Mouse (Mus musculus): ENCODE results near the gene F8. TPM values are rescaled to one million over a fixed set of nuclear protein-coding genes. Genes with fewer than 3 reads are reported as not detected.
"Not testable (repeated sequence)": the region's sequence is repeated elsewhere in the genome, so short reads cannot be mapped to it uniquely, and the experiment has no call there.

The F8 gene
- 1.8 TPM in 2 replicates for polyA plus RNA-seq (2015; fragmentation: Nextera tagmentation; extraction: Ambion mirVana)

GRCm38 (mm10) chrX:75382195-75382771, at the start of gene F8, which contains the start of gene Fundc2:
Gene F8 (minus strand): TSS chrX:75382615.
Gene Fundc2 (plus strand): TSS chrX:75382399.
- peak; percentile 83 for DNase-seq (ENCODE audit: low spot score)

DNA sequence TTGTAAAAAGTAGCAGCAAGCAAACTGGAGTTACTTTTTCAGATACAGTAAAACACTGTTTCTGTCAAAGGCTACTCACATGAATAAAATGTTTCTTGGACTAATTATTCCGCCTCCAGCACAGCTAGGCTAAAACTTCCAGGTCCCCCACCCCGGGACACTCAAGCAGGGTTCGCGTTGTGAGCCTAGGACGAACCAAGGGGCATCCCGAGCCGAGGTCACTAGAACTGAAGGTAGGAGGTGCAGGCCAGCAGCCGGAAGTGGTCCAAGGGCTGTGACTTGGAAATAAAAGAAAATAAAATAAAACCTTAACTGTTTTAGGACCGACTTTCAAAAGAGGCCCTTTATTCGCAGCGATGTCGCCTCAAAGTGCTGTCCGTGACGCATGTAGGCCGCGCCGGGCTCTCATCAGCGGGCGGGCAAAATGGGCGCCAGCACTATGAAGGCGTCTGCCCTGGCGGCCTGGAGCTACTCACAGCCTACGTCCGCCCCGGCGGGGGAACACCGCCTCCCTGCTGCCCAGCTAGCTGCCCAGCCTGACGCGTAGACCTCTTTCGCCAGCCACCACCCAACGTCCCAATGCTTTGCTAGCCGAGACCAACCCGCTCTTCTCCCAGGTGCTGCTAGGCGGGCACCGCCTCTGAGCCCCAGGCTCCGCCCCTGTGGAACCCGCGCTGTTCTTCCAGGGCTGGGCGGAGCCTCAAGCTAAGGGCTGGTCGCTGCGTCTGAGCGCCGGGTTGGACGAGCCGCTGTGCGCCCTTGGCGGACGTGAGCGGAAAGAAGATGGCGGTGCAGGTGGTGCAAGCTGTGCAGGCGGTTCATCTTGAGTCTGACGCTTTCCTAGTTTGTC, 33.7 kb upstream of the F8 start, which contains the start of the genes Cmc4, Mtcp1 and Brcc3:
Gene Cmc4 (minus strand): TSS at position 649 of the 850 bp plus-strand sequence.
Gene Mtcp1 (minus strand): TSS at position 653 of the 850 bp plus-strand sequence.
Gene Brcc3 (plus strand): TSS at position 693 of the 850 bp plus-strand sequence.
- DNase-seq (ENCODE audit: low spot score) = peak; percentile 91

DNA sequence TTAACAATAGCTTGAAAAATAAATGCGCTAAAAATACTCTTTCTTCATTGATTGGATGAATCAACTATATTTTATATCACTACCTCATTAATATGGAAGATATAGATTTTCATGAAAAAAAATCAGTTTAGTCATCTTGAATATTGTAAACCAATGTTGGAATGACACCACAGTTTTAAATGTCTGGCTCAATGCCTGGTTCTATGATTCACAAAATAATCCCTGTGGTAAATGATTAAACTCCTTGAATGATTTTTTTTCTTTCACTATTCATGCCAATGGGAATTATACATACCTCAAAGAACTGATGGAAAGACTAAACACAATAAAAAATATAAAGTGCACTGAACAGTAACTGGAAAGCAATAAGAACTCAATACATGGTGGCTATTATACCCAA, 27.3 kb upstream of the F8 start:
- no peak for DNase-seq (ENCODE audit: low spot score)

DNA sequence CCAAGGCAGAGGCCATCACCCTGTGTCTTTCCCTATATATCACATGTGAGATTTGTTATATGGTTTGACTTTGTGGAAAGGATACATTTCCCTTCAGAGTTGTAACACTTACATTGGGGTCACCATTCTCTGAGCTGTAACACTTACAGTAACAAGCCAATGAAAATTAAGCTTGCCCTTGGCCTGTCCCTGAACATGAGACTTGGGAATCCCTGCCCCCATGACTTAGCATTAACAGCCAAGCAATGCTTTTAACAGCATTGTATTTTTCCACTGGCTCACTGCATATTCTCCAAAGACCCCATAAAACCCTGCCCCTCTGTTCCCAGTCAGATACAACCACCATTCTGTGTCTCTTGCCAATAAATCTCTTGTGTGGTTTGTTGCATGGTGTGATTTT, 20.9 kb upstream of the F8 start:
- no peak for DNase-seq (ENCODE audit: low spot score)

DNA sequence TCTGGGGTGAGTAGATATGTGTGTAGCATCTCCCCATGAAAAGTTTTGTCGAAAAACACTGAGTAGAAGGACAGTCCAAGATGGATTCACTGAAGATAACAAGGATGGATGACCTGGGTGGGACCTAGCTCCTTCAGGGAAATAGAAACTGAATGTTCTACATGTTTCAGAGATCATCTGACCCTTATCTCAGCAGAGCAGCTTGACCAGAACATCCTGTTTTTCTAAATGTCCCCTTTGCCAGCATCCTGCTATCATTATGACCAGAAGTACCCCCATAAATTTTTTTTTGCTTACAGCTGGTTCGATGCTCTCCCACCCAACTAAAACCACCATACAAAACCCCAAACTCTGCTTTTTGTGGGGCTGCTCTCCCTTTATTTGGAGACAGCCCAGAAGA, 20.3 kb upstream of the F8 start:
- no peak for DNase-seq (ENCODE audit: low spot score)

- no peak for DNase-seq (ENCODE audit: low spot score)
Observed at GRCm38 (mm10) chrX:75399471-75399870, 17.1 kb upstream of the F8 start.

- DNase-seq (ENCODE audit: low spot score) = peak; percentile 2
Observed at GRCm38 (mm10) chrX:75381699-75382098, 716 bp downstream of the F8 start.

DNA sequence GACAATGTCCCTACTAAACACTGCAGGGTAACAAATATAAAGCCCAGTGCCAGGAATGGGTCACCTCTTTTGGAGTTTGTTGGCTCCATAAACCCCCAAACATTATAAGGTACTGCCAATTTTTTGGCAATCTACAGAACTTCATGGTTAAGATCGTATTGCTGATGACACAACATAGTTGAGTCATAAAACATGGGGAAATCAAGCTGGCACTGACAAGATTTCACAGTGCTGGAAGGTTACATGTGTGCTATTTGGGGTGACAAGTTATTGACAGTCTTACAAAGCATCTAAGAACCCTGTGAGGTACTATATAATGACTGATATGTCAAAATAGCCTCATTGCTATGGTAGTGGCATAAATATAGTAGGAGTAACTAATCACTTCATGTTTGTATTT, 1.2 kb downstream of the F8 start:
- DNase-seq (ENCODE audit: low spot score) = no peak

DNA sequence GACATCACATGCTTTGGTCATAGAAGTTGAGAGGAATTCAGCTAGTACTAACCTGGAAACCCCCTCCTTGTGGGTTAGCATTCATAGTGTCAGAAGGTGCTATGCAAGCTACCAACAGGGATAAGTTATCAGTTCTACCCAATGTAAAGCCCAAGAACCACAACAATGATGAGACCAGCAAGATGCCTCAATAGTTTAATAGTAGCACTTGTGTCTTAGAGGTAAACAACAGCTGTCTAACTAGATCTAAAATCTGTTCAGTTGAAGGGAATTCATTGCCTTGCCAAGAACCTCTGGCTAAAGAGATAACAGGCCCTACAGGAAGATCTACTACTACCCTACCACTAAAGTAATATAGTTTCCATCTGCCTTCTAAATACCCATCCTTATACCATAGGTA, 5.6 kb downstream of the F8 start:
- DNase-seq (ENCODE audit: low spot score) = no peak

- DNase-seq (ENCODE audit: low spot score) = no peak
Observed at GRCm38 (mm10) chrX:75372666-75373425, 9.6 kb downstream of the F8 start.

DNA sequence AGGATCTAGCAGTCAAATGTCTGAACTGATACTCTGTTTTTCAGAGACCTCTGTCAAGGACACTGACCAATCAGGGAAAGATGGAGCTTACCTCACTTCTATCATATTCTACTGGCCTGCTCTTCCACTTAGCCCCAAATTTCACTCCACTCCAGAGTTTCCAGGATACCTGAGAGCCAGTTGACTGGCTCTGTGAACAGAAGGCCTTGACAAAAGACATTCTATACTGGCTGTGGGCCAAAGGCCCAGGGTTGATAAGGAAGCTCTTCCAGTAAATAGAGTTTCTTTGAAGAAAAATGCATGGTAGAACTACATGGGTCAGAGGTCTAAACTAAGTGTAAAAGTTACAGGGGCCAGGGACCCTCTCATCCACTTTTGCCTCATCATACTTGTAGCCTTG, 12.2 kb downstream of the F8 start:
- no peak for DNase-seq (ENCODE audit: low spot score)

- DNase-seq (ENCODE audit: low spot score) = no peak
Observed at GRCm38 (mm10) chrX:75323556-75323955, 58.9 kb downstream of the F8 start.

GRCm38 (mm10) chrX:75271676-75272075, 110.7 kb downstream of the F8 start:
- no peak for DNase-seq (ENCODE audit: low spot score)

DNA sequence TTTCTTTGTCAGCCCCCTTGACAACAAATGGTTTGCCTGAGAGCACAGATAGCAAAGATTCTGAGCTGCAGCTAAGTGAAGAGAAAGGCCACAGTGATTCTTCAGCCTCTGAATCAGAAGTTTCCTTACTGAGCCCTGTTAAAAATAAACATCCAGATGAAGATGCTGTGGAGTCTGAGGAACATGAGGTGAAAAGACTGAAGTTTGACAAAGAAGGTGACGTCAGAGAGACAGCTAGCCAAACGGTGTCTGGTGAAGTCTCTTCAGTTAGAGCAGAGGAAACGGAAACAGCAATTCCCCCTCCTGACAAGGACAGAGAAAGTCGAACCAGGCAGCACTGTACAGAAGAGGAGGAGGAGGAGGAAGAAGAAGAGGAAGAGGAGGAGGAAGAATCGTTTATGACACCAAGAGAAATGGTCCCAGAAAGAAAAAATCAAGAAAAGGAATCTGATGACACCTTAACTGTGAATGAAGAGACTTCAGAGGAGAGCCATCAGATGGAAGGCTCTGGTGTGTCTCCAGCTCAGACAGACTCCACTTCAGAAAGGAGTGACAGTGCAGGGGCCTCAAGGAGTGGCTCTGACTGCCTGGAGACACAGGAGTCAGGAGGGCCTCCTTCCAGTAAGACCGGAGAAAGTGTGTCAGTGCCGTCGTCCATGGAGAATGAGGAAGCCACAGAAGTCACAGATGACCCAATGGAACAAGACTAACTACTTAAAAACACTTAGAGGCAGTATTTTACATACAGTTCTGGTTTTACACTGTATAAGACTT, 148.6 kb downstream of the F8 start:
- not testable (repeated sequence) for DNase-seq (ENCODE audit: low spot score)

DNA sequence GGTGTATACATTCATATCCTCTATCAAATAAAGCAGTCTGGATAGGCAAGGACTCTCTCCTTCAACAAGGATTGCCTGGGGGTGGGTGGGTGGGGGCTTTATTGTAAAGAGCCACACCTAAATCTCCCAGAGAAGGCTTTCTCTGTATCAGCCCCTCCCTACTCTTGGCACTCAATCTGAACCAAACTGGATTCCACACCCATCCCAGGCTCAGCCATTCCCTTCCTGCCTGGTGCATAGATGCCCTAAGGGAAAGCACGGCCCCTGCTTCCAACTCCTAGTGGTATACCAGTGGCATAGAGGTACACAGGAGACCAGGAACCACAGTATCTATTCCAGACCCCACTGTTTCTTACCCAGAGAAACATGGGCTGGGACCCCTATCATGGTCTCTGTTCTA, 151.0 kb downstream of the F8 start:
- DNase-seq (ENCODE audit: low spot score) = no peak

DNA sequence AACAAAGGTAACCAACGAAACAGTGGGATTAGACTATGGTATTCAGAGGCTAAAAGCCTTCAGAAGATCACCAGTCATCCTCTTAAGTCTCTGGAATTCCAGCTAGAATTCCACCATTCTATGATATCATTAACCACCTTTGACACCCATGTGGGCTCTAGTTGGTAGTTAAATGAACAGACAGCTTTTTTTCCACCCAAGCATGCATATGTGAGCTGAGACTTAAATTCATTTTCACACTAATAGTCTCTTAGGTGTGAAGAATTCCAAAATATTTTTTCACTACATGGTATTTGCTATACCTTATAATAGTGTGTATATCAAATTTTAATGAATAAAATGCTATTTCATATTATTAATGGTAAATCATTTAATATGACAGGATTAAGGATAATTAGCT, 218.7 kb downstream of the F8 start, which contains the start of gene Smim9:
Gene Smim9 (minus strand): TSS at position 101 of the 400 bp plus-strand sequence.
- no peak for DNase-seq (ENCODE audit: low spot score)

DNA sequence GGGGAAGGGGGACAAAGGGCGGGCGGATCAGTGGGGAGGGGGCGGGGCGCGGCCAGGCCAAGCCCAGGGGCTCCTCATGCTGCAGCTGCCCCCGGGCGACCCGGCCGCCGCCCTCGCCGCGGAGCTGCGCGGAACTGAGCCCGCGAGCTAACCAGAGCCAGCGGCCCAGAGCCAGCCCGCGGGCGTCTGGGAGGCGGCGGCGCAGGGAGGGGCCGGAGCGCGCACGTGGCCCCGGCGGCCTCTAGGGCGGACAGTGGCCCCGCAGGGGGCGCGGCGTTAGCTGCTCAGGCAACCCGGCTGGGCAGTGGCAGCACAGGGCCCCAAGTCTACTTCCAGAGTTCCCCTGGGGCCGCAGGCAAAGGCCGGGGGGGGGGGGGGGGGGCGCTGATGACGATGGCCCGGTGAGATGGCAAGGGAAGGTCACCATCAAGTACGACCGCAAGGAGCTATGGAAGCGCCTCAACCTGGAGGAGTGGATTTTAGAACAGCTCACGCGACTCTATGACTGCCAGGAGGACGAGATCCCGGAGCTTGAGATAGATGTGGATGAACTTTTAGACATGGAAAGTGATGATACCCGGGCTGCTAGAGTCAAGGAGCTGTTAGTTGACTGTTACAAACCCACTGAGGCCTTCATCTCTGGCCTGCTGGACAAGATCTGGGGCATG, 226.7 kb downstream of the F8 start:
- DNase-seq (ENCODE audit: low spot score) = peak; percentile 12

DNA sequence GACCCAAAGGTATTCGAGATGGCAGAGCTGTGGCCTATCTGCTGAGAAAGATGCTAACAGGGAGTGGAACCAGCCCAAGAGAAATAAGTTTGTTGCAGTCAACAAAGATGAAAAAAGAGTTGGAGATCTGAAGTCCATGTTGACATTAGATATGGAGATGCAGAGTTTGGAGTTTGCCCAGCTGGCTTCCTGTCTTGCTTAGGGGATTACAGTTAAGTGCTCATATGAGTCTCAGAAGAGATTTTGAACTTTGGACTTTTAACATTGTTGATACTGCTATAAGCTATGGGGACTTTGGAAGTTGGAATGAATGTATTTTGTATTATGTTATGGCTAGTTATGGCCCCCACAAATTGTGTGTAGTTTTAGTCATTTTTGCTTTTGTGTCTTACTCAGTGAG, 230.2 kb downstream of the F8 start:
- DNase-seq (ENCODE audit: low spot score) = no peak

GRCm38 (mm10) chrX:75150304-75150703, 232.1 kb downstream of the F8 start:
- no peak for DNase-seq (ENCODE audit: low spot score)

GRCm38 (mm10) chrX:75148414-75148813, 234.0 kb downstream of the F8 start:
- no peak for DNase-seq (ENCODE audit: low spot score)
